Mouse (Mus musculus) hindbrain, embryonic 14.5 days (tissue): ENCODE data around the gene Efhd2. TPM values are rescaled to one million over a fixed set of nuclear protein-coding genes. Genes with fewer than 3 reads are reported as not detected.

Experiments used
- ATAC-seq: fragments of 200-750 bp; cut with Nextera tagmentation; 2 replicates; pipeline ENCODE4 v1.8.0; 2017; ENCODE audit warnings: moderate number of reproducible peaks, mild to moderate bottlenecking, moderate TSS enrichment, moderate library complexity; ENCODE audit not compliant: low FRiP score
- DNase-seq: peaks from one replicate; pipeline ENCODE4 v3.0.0-alpha.2; 2015; ENCODE audit warnings: low spot score
- H3K27ac ChIP-seq: fragments of 300-500 bp; sonication (generic); 2 replicates; pipeline ENCODE4 v1.5.1; 2014; ENCODE audit warnings: mild to moderate bottlenecking, moderate library complexity
- H3K27me3 ChIP-seq: fragments of 300-500 bp; sonication (generic); 2 replicates; pipeline ENCODE4 v1.6.1; 2014; ENCODE audit warnings: mild to moderate bottlenecking, low read length, mixed read lengths; ENCODE audit not compliant: control insufficient read depth, insufficient read depth
- H3K36me3 ChIP-seq: fragments of 300-500 bp; sonication (generic); replicated peaks from 2 replicates; pipeline ENCODE4 v1.6.1; 2014; ENCODE audit not compliant: control insufficient read depth, insufficient read depth
- H3K4me1 ChIP-seq: fragments of 300-500 bp; sonication (generic); replicated peaks from 2 replicates; pipeline ENCODE4 v1.6.1; 2014; ENCODE audit warnings: antibody characterized with exemption, low read length, mixed read lengths; ENCODE audit not compliant: control insufficient read depth, insufficient read depth
- H3K4me2 ChIP-seq: fragments of 300-500 bp; sonication (generic); replicated peaks from 2 replicates; pipeline ENCODE4 v1.6.1; 2014; ENCODE audit warnings: mild to moderate bottlenecking, moderate library complexity
- H3K4me3 ChIP-seq: fragments of 300-500 bp; sonication (generic); replicated peaks from 2 replicates; pipeline ENCODE4 v1.5.1; 2014; ENCODE audit warnings: mild to moderate bottlenecking, low read length
- H3K9ac ChIP-seq: fragments of 300-500 bp; sonication (generic); 2 replicates; pipeline ENCODE4 v1.6.1; 2014
- H3K9me3 ChIP-seq: fragments of 300-500 bp; sonication (generic); 2 replicates; pipeline ENCODE4 v1.6.1; 2016; ENCODE audit warnings: low read length; ENCODE audit not compliant: control insufficient read depth
- WGBS: fragments of 180-500 bp; shearing (Covaris S2); extraction: QIAGEN DNeasy Blood & Tissue Kit; methylation state at CpG from one replicate; pipeline ENCODE4 v1.1.7; 2014; 5-methylcytosine and 5-hydroxymethylcytosine counted together
- polyA plus RNA-seq: library from polyadenylated mRNA; unstranded; fragments of >200 nt; fragmentation: Nextera tagmentation; extraction: Ambion mirVana; gene quantifications from 2 replicates; pipeline ENCODE4 v1.2.1, GENCODE M21; 2014

Gene Efhd2
- polyA plus RNA-seq, 1 experiment from 2014 or later: 44.7 TPM

- no peak overlapping the region for H3K27ac ChIP-seq
- H3K4me3 ChIP-seq: no peak overlapping the region
- WGBS: 83% methylated on average over 9 of the region's 9 CpGs
- DNase-seq (no peak), ATAC-seq (no peak)
- H3K4me2 ChIP-seq: no peak overlapping the region
- H3K27me3 ChIP-seq: no peaks in the 10 kb centered on the region
- H3K9ac ChIP-seq: no peak overlapping the region
- no peaks in the 10 kb centered on the region for H3K4me1 ChIP-seq
- no peaks in the 10 kb centered on the region for H3K36me3 ChIP-seq
- H3K9me3 ChIP-seq: no peaks in the 10 kb centered on the region
Measured at GRCm38 (mm10) chr4:141885451-141885850, 10.7 kb upstream of the Efhd2 start.

DNA sequence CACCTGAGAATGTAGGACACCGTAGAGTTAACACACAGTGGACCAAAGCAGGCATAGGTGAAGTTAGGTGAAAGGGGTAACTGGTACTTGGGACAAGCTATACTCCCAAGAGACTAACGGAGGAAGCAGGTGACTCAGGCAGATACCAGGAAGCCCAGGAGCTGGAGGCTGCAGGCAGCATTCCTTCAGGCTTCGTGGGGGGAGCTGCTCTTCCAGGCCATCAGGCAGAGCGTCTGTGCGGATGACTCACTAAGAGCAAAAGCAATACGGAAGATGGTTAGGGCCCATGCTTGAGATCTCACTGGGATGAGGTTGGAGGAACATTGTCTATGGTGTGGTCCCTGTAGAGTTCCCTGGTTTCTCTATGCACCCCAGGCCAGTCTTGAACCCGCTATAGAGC is 8.1 kb upstream of the Efhd2 start:
- H3K9ac ChIP-seq: no peak overlapping the region
- no peak overlapping the region for H3K27ac ChIP-seq
- H3K4me2 ChIP-seq: no peak overlapping the region
- no peaks in the 10 kb centered on the region for H3K9me3 ChIP-seq
- no peaks in the 10 kb centered on the region for H3K4me1 ChIP-seq
- ATAC-seq (no peak), DNase-seq (no peak)
- H3K4me3 ChIP-seq: no peak overlapping the region
- no peaks in the 10 kb centered on the region for H3K36me3 ChIP-seq
- H3K27me3 ChIP-seq: no peaks in the 10 kb centered on the region
- WGBS: 92% methylated on average over 7 of the region's 7 CpGs

DNA sequence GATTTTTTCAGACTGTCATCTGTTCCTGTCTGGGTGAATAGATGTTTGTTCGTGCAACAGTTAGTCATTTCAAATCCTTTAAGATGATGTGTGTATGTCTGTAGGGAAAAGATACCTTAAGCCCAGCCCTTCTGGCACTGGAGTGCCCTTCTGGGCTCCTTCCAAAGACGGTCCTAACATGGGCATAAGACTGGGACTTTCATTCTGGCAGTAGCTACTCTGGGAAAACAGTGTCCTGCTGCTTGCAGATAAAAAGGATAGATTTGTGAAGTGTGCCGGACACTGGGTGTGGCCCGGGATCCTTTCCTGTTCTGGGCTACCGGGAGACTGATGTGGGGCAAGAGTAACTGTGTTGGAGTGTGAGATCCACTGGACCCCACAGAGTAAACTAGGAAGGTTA is 7.2 kb upstream of the Efhd2 start:
- no peaks in the 10 kb centered on the region for H3K36me3 ChIP-seq
- no peaks in the 10 kb centered on the region for H3K27me3 ChIP-seq
- H3K4me2 ChIP-seq: no peak overlapping the region
- no peaks in the 10 kb centered on the region for H3K4me1 ChIP-seq
- 72% methylated on average over 5 of the region's 5 CpGs for WGBS
- no peak overlapping the region for H3K27ac ChIP-seq
- H3K4me3 ChIP-seq: no peak overlapping the region
- no peaks in the 10 kb centered on the region for H3K9me3 ChIP-seq
- H3K9ac ChIP-seq: no peak overlapping the region
- ATAC-seq (no peak), DNase-seq (no peak)

- H3K27me3 ChIP-seq: no peaks in the 10 kb centered on the region
- H3K4me2 ChIP-seq: no peak overlapping the region
- ATAC-seq (no peak), DNase-seq (no peak)
- no peak overlapping the region for H3K27ac ChIP-seq
- no peaks in the 10 kb centered on the region for H3K4me1 ChIP-seq
- no peaks in the 10 kb centered on the region for H3K36me3 ChIP-seq
- 67% methylated on average over 10 of the region's 10 CpGs for WGBS
- H3K9me3 ChIP-seq: no peaks in the 10 kb centered on the region
- H3K9ac ChIP-seq: no peak overlapping the region
- no peak overlapping the region for H3K4me3 ChIP-seq
Measured at GRCm38 (mm10) chr4:141881289-141881914, 6.7 kb upstream of the Efhd2 start.

DNA sequence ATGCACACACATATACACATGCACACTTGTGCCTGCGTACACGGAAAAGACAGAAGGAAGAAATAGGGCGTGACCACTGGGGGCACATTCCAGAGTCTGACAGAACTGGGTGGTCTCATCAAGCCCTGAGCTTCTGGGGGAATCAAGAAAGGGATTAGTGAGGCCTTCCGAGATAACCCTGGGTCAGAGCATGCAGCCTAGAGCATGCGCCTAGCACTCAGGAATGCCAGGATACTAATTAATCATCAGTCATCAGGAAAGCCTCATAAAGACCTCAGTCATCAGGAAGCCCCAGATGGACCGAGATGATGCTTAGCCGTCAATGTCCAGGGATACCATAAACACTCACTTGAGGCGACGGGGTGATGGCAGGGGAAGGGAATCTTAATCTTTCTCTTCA is 5.2 kb upstream of the Efhd2 start:
- no peak for DNase-seq
- no peaks in the 10 kb centered on the region for H3K27me3 ChIP-seq
- no peaks in the 10 kb centered on the region for H3K36me3 ChIP-seq
- no peaks in the 10 kb centered on the region for H3K9me3 ChIP-seq
- no peak for ATAC-seq
- H3K4me1 ChIP-seq: peaks cover 8% of the 10 kb centered on the region; the same call in 1 of the 2 replicates
- H3K4me2 ChIP-seq: no peak overlapping the region
- no peak overlapping the region for H3K9ac ChIP-seq
- 71% methylated on average over 9 of the region's 9 CpGs for WGBS
- no peak overlapping the region for H3K27ac ChIP-seq
- no peak overlapping the region for H3K4me3 ChIP-seq

GRCm38 (mm10) chr4:141879074-141879473 is 4.4 kb upstream of the Efhd2 start:
- no peaks in the 10 kb centered on the region for H3K36me3 ChIP-seq
- no peak overlapping the region for H3K4me3 ChIP-seq
- no peak for ATAC-seq
- 81% methylated on average over 4 of the region's 4 CpGs for WGBS
- DNase-seq: no peak
- no peak overlapping the region for H3K27ac ChIP-seq
- peaks cover 8% of the 10 kb centered on the region; the same call in 1 of the 2 replicates for H3K4me1 ChIP-seq
- no peaks in the 10 kb centered on the region for H3K9me3 ChIP-seq
- no peak overlapping the region for H3K9ac ChIP-seq
- H3K27me3 ChIP-seq: no peaks in the 10 kb centered on the region
- H3K4me2 ChIP-seq: no peak overlapping the region

DNA sequence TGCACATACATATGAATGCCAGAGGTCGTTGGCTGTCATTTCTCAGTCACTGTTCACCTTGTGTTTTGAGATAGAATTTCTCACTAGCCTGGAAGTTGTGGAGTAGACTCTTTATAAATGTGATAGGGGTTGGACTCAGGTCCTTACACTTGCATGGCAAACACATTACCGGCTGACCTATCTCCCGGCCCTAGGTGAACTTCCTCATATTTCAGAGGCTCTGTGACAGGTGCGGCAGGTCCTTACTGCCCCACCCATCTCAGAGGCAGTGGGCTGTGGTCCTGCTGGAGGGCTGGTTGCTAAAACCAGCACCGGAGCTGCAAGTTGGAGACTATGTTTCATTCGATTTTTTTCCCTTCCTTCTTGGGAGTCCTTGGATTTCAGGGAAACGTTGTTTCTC is 3.9 kb upstream of the Efhd2 start:
- Histone ChIP-seq H3K36me3 (no peaks in the 10 kb centered on the region), H3K4me2 (no peak overlapping the region), H3K4me3 (no peak overlapping the region), H3K9ac (no peak overlapping the region), H3K4me1 (peaks cover 13% of the 10 kb centered on the region), H3K27me3 (no peaks in the 10 kb centered on the region), H3K9me3 (no peaks in the 10 kb centered on the region), H3K27ac (no peak overlapping the region)
- 80% methylated on average over 7 of the region's 7 CpGs for WGBS
- DNase-seq: no peak
- ATAC-seq: no peak

GRCm38 (mm10) chr4:141875481-141876108 is 875 bp upstream of the Efhd2 start:
- WGBS: 12% methylated on average over 8 of the region's 8 CpGs
- H3K4me2 ChIP-seq: peak overlapping the region; percentile 81
- peak overlapping the region; percentile 81 for H3K27ac ChIP-seq
- ATAC-seq: 0 out of 2 replicates have a peak, but pooled peaks have one; percentile 23
- H3K9ac ChIP-seq: peak overlapping the region; percentile 76
- DNase-seq: peak; percentile 38
- H3K27me3 ChIP-seq: no peaks in the 10 kb centered on the region
- no peaks in the 10 kb centered on the region for H3K9me3 ChIP-seq
- no peaks in the 10 kb centered on the region for H3K36me3 ChIP-seq
- peak overlapping the region; percentile 76 for H3K4me3 ChIP-seq
- peaks cover 35% of the 10 kb centered on the region for H3K4me1 ChIP-seq

GRCm38 (mm10) chr4:141874111-141874600 is 564 bp downstream of the Efhd2 start:
- H3K9ac ChIP-seq: peak overlapping the region; percentile 76
- WGBS: under 1% methylated on average over 19 of the region's 19 CpGs
- peak overlapping the region; percentile 81 for H3K4me2 ChIP-seq
- H3K4me1 ChIP-seq: peaks cover 46% of the 10 kb centered on the region
- no peaks in the 10 kb centered on the region for H3K27me3 ChIP-seq
- peak overlapping the region; percentile 76 for H3K4me3 ChIP-seq
- peak overlapping the region; percentile 81 for H3K27ac ChIP-seq
- no peak for DNase-seq
- ATAC-seq: peak; percentile 19; the same call in 1 of the 2 replicates
- no peaks in the 10 kb centered on the region for H3K9me3 ChIP-seq
- H3K36me3 ChIP-seq: no peaks in the 10 kb centered on the region
